Mouse (Mus musculus): Measurements from ENCODE around the gene Sgsm2. TPM values are rescaled to one million over a fixed set of nuclear protein-coding genes. Genes with fewer than 3 reads are reported as not detected.

Sgsm2 gene
- total and polyA plus RNA-seq, 2 experiments from 2014 or later, result 18.9 to 47.1 TPM

DNA sequence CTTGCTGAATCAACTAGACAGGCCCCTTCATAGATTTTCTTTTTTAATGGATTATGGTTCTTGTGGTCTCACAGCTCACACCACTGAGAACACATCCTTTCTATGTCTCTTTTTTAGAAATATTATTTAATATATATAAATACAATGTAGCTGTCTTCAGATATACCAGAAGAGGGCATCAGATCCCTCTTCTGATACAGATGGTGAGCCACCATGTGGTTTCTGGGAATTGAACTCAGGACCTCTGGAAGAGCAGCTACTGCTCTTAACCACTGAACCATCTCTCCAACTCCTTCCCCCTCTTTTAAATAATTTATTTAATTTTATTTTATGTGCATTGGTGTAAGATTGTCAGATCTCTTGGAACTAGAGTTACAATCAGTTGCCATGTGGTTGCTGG is 86.7 kb downstream of the Sgsm2 start:
- no peak for DNase-seq
- no peaks in the 10 kb centered on the region for H3K9me3 ChIP-seq (ENCODE audit: low read length)
- H3K9ac ChIP-seq, result no peak overlapping the region
- H3K4me1 ChIP-seq (ENCODE audit: insufficient read depth), result no peaks in the 10 kb centered on the region
- H3K4me3 ChIP-seq (ENCODE audit: low read depth, low read length), result no peak overlapping the region
- no peak for ATAC-seq
- H3K27me3 ChIP-seq (ENCODE audit: insufficient read depth, low read length), result no peaks in the 10 kb centered on the region
- H3K4me2 ChIP-seq (ENCODE audit: low read depth), result no peak overlapping the region
- no peak overlapping the region for H3K27ac ChIP-seq (ENCODE audit: low read depth, low read length)
- TF ChIP-seq CTCF (IDR thresholded peaks at IDR 0.05; ENCODE audit: low read depth), result no peak
- peaks cover 30% of the 10 kb centered on the region for H3K36me3 ChIP-seq (ENCODE audit: insufficient read depth)

DNA sequence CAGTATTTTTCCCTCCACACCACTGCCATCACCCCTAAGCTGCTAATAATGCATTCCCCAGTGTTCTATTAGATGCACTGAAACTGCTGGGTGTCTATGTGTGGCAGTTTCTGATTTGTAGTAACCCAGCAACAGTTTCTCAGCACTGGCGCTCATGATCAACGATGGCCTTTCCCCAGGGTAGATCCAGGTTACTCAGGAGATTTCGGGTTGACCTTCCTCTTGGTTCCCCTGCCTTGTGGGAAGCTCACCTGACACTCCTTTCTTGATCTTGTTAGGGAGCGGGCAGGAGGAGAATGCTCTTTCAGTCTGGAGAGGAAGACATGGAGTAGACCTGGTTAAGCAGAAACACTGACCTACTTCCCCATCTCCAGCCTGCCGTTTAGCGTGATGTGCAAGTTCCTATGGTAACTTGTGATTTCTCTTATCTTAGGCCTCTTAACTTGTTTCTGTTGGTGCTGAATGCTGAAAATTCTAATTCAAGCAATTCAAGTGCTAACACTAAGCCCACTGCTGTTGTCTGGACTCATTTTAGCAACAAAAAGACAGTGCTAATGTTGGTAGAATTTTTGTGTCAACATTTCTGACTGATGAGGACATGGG is 88.5 kb downstream of the Sgsm2 start:
- Histone ChIP-seq H3K9ac (no peak overlapping the region), H3K36me3 (ENCODE audit: insufficient read depth) (peaks cover 41% of the 10 kb centered on the region), H3K4me3 (ENCODE audit: low read depth, low read length) (no peak overlapping the region), H3K4me2 (ENCODE audit: low read depth) (no peak overlapping the region), H3K4me1 (ENCODE audit: insufficient read depth) (no peaks in the 10 kb centered on the region), H3K27me3 (ENCODE audit: insufficient read depth, low read length) (no peaks in the 10 kb centered on the region), H3K9me3 (ENCODE audit: low read length) (no peaks in the 10 kb centered on the region), H3K27ac (ENCODE audit: low read depth, low read length) (no peak overlapping the region)
- no peak for TF ChIP-seq CTCF (IDR thresholded peaks at IDR 0.05; ENCODE audit: low read depth)
- 96% methylated on average over 6 of the region's 6 CpGs for WGBS
- no peak for DNase-seq
- no peak for ATAC-seq

DNA sequence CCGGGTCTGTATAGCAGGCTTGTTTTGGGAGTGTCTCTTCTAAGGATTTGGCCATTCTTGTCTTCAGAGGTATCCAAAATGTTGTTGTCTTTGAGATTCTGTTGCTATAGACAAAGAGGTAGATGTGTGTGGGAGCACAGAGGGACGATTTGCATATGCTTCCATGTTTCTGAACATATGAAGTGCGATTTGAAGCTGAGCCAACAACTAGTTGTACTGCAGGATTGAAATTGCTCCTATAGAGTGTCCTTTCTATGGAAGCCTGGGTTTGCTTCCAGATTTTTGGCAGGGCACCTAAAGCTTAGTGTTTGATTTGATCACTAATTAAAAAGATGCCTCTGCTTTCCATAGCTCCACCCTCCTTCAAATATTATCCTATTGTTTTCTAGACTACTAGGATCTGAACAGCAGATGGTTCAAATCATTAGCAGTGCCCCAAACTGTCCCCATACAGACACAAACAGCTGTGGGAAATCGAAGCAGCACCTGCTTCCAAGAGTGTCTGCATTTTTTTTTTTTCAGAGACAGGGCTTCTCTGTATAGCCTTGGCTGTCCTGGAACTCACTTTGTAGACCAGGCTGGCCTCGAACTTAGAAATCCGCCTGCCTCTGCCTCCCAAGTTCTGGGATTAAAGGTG is 89.5 kb downstream of the Sgsm2 start:
- DNase-seq (no peak), ATAC-seq (no peak)
- Histone ChIP-seq H3K4me3 (ENCODE audit: low read depth, low read length) (no peak overlapping the region), H3K9ac (no peak overlapping the region), H3K36me3 (ENCODE audit: insufficient read depth) (peaks cover 41% of the 10 kb centered on the region), H3K27me3 (ENCODE audit: insufficient read depth, low read length) (no peaks in the 10 kb centered on the region), H3K4me2 (ENCODE audit: low read depth) (no peak overlapping the region), H3K4me1 (ENCODE audit: insufficient read depth) (no peaks in the 10 kb centered on the region), H3K9me3 (ENCODE audit: low read length) (no peaks in the 10 kb centered on the region), H3K27ac (ENCODE audit: low read depth, low read length) (no peak overlapping the region)
- TF ChIP-seq CTCF (IDR thresholded peaks at IDR 0.05; ENCODE audit: low read depth), result no peak
- 82% methylated on average over 6 of the region's 6 CpGs for WGBS

DNA sequence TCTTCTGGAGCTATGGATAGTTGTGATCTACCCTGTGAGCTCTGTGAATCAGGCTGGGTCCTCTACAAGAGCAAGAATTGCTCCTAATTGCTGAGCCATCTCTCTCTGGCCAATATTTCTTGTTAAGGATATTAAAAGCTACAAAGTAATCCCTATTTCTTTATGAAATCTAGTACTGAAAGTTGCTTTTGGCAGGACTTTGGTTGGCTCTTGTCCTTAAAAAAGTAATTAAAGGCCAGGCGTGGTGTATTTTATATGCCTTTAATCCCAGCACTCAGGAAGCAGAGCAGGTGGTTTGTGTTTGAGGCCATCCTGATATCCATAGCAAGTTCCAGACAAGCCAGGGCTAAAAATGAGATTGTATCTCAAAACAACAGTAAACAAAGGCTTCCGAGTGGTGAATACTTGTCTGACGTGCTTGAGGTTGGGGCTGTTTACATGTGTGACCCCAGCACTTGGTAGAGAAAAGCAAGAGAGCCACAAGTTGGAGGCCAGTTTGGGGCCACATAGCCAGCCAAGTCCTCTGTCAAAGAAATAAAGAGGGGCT is 92.7 kb downstream of the Sgsm2 start:
- DNase-seq (no peak), ATAC-seq (no peak)
- Histone ChIP-seq H3K4me1 (ENCODE audit: insufficient read depth) (no peaks in the 10 kb centered on the region), H3K4me2 (ENCODE audit: low read depth) (no peak overlapping the region), H3K27me3 (ENCODE audit: insufficient read depth, low read length) (no peaks in the 10 kb centered on the region), H3K4me3 (ENCODE audit: low read depth, low read length) (no peak overlapping the region), H3K36me3 (ENCODE audit: insufficient read depth) (peaks cover 44% of the 10 kb centered on the region), H3K9me3 (ENCODE audit: low read length) (no peaks in the 10 kb centered on the region), H3K9ac (no peak overlapping the region), H3K27ac (ENCODE audit: low read depth, low read length) (no peak overlapping the region)
- TF ChIP-seq CTCF (IDR thresholded peaks at IDR 0.05; ENCODE audit: low read depth), result no peak
- 93% methylated on average over 3 of the region's 3 CpGs for WGBS

DNA sequence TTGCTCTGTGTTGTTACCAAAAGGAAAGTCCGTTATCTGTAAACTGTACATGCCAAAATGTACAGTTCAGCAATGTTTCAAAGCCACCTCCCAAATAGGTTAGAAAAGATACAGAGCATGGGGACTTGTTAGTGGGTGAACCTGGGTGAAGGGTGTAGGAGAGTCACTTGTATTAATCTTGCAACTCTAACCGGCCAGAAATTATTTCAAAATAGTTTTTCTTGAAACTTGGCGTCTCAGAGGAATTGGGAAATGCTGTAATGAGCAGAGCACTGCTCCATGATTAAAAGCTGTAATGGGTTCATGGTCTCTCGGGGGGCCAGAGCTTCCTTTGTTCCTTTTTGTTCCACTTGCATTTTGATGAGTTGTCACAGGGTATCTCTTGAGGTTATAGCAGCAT is 96.2 kb downstream of the Sgsm2 start:
- no peaks in the 10 kb centered on the region for H3K27me3 ChIP-seq (ENCODE audit: insufficient read depth, low read length)
- no peaks in the 10 kb centered on the region for H3K9me3 ChIP-seq (ENCODE audit: low read length)
- no peak overlapping the region for H3K4me3 ChIP-seq (ENCODE audit: low read depth, low read length)
- ATAC-seq (no peak), DNase-seq (no peak)
- 65% methylated on average over 4 of the region's 4 CpGs for whole genome bisulfite sequencing
- TF ChIP-seq CTCF (IDR thresholded peaks at IDR 0.05; ENCODE audit: low read depth), result no peak
- H3K9ac ChIP-seq, result no peak overlapping the region
- peaks cover 43% of the 10 kb centered on the region for H3K36me3 ChIP-seq (ENCODE audit: insufficient read depth)
- no peak overlapping the region for H3K27ac ChIP-seq (ENCODE audit: low read depth, low read length)
- H3K4me2 ChIP-seq (ENCODE audit: low read depth), result no peak overlapping the region
- no peaks in the 10 kb centered on the region for H3K4me1 ChIP-seq (ENCODE audit: insufficient read depth)

Small RNA genes within 50 kb of the gene (microRNA-seq; reads per million reads assigned to microRNA genes)
- 1.5 to 2.6 reads per million in 2 experiments for gene Mir6926

Other genes starting within 250 kb of the Sgsm2 start
- gene Cluh, start 247.6 kb downstream of the Sgsm2 start, total RNA-seq (2014; rRNA removed), result 44.3 and 62.4 TPM in 2 replicates
- gene Cluh, start 247.6 kb downstream of the Sgsm2 start, polyA plus RNA-seq (2015; fragmentation: Nextera tagmentation; extraction: Ambion mirVana), result 9.1 and 12.9 TPM in 2 replicates
- 200 and 248 TPM in 2 replicates for gene Pafah1b1, start 172.4 kb downstream of the Sgsm2 start, total RNA-seq (2014; rRNA removed)
- 57.4 and 64.1 TPM in 2 replicates for gene Pafah1b1, start 172.4 kb downstream of the Sgsm2 start, polyA plus RNA-seq (2015; fragmentation: Nextera tagmentation; extraction: Ambion mirVana)
- 18.7 and 19.9 TPM in 2 replicates for gene Mettl16, start 126.2 kb downstream of the Sgsm2 start, total RNA-seq (2014; rRNA removed)
- gene Mettl16, start 126.2 kb downstream of the Sgsm2 start, polyA plus RNA-seq (2015; fragmentation: Nextera tagmentation; extraction: Ambion mirVana), result 17.5 and 22.0 TPM in 2 replicates
- gene Mnt, start 66.1 kb downstream of the Sgsm2 start, total RNA-seq (2014; rRNA removed), result 14.2 and 15.9 TPM in 2 replicates
- 6.8 and 8.1 TPM in 2 replicates for gene Mnt, start 66.1 kb downstream of the Sgsm2 start, polyA plus RNA-seq (2015; fragmentation: Nextera tagmentation; extraction: Ambion mirVana)
- 32.7 and 33.2 TPM in 2 replicates for gene Tsr1, start 1.0 kb upstream of the Sgsm2 start, total RNA-seq (2014; rRNA removed)
- gene Tsr1, start 1.0 kb upstream of the Sgsm2 start, polyA plus RNA-seq (2015; fragmentation: Nextera tagmentation; extraction: Ambion mirVana), result 23.8 and 25.5 TPM in 2 replicates
- 21.8 and 25.8 TPM in 2 replicates for gene Smg6, start 28.8 kb upstream of the Sgsm2 start, total RNA-seq (2014; rRNA removed)
- gene Smg6, start 28.8 kb upstream of the Sgsm2 start, polyA plus RNA-seq (2015; fragmentation: Nextera tagmentation; extraction: Ambion mirVana), result 7.8 and 9.6 TPM in 2 replicates
- 40.2 and 46.5 TPM in 2 replicates for gene Srr, start 28.9 kb upstream of the Sgsm2 start, total RNA-seq (2014; rRNA removed)
- 40.1 and 45.8 TPM in 2 replicates for gene Srr, start 28.9 kb upstream of the Sgsm2 start, polyA plus RNA-seq (2015; fragmentation: Nextera tagmentation; extraction: Ambion mirVana)